Mouse (Mus musculus) cerebellum, adult 2 months (tissue): ENCODE measurements around the gene Rasgef1c.

Experiments
- CTCF ChIP-seq: fragments of 200-500 bp; IDR thresholded peaks from 2 replicates; pipeline ENCODE4 v1.5.1; 2011; ENCODE audit warnings: low read depth, mild to moderate bottlenecking, control low read depth, low read length, moderate library complexity, borderline replicate concordance; ENCODE audit not compliant: insufficient read depth
- POLR2A ChIP-seq: fragments of 200-500 bp; IDR thresholded peaks from 2 replicates; pipeline ENCODE4 v1.6.1; 2011; ENCODE audit warnings: low read length, control low read depth, borderline replicate concordance; ENCODE audit not compliant: insufficient read depth

- TF ChIP-seq CTCF (no peak), POLR2A (no peak)
Measured at GRCm38 (mm10) chr11:49927169-49927568, 25.5 kb downstream of the Rasgef1c start.
